Mouse (Mus musculus): ENCODE data around the gene Slc2a1. TPM values are rescaled to one million over a fixed set of nuclear protein-coding genes. Genes with fewer than 3 reads are reported as not detected.

Slc2a1 gene
- polyA plus RNA-seq, 1 experiment from 2014 or later, result 89.5 TPM

GRCm38 (mm10) chr4:119167068-119167467 is 58.6 kb downstream of the Slc2a1 start:
- no peak overlapping the region for H3K27ac ChIP-seq (replicated peaks)
- no peaks in the 10 kb centered on the region for H3K27me3 ChIP-seq
- peaks cover 5% of the 10 kb centered on the region; the same call in 1 of the 2 replicates for H3K36me3 ChIP-seq
- H3K9ac ChIP-seq (replicated peaks), result no peak overlapping the region
- 86% methylated on average over 4 of the region's 4 CpGs for WGBS
- H3K4me3 ChIP-seq, result no peak overlapping the region
- no peak overlapping the region for H3K4me2 ChIP-seq (replicated peaks)
- no peak for ATAC-seq (replicated peaks)
- peaks cover 6% of the 10 kb centered on the region; the same call in 1 of the 2 replicates for H3K4me1 ChIP-seq
- H3K9me3 ChIP-seq, result no peaks in the 10 kb centered on the region

- Histone ChIP-seq H3K9me3 (no peaks in the 10 kb centered on the region), H3K4me1 (peaks cover 10% of the 10 kb centered on the region), H3K4me2 (replicated peaks) (no peak overlapping the region), H3K27ac (replicated peaks) (no peak overlapping the region), H3K36me3 (peaks cover 5% of the 10 kb centered on the region; the same call in 1 of the 2 replicates), H3K4me3 (no peak overlapping the region), H3K27me3 (no peaks in the 10 kb centered on the region), H3K9ac (replicated peaks) (no peak overlapping the region)
- ATAC-seq (replicated peaks), result peak; percentile 31; the same call in 1 of the 2 replicates
- WGBS, result 2% methylated on average over 4 of the region's 4 CpGs
Measured at GRCm38 (mm10) chr4:119167663-119168062, 59.2 kb downstream of the Slc2a1 start.

DNA sequence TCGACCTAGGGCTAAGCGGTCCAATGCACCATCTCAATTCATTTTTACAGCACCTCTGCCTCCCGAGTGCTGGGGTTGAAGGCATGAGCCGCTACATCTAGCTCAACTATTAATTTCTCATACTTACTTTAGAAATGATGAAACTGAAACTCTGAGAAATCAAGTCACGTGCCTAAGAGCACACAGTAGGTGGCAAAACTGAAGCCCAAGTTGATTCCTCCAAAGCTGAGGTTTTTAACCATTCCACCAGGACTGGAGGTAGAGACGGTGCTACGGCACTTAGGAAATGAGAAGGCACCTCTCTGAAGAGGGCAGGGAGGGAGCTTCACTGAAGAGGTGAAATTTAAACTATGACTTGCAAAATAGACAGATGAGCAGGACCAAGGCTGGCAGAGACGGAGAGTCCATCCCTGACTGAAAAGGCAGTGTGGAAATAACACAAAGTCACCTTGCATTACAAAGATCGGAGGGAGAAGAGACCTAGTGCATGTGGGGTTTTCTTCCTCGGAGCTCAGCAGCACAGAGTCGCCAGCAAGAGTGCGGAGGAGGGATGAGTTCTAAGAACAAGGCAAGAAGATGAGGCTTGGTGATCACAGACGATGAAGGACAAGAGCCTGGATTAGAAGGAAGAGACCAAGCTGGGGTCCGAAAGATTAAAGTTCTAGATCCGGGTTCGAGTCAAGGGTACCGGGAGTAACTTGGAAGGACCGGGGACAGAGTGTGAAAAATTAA is 64.6 kb downstream of the Slc2a1 start:
- no peak for ATAC-seq (replicated peaks)
- H3K27ac ChIP-seq (replicated peaks), result no peak overlapping the region
- peaks cover 20% of the 10 kb centered on the region for H3K4me1 ChIP-seq
- WGBS, result 42% methylated on average over 18 of the region's 18 CpGs
- peak overlapping the region; percentile 81 for H3K9ac ChIP-seq (replicated peaks)
- peak overlapping the region; percentile 71 for H3K4me3 ChIP-seq
- no peaks in the 10 kb centered on the region for H3K27me3 ChIP-seq
- H3K4me2 ChIP-seq (replicated peaks), result peak overlapping the region; percentile 66
- H3K9me3 ChIP-seq, result no peaks in the 10 kb centered on the region
- H3K36me3 ChIP-seq, result peaks cover 5% of the 10 kb centered on the region; the same call in 1 of the 2 replicates

- Histone ChIP-seq H3K4me1 (peaks cover 20% of the 10 kb centered on the region), H3K4me2 (replicated peaks) (peak within 1 kb of the TSS; percentile 66), H3K27ac (replicated peaks) (peak within 1 kb of the TSS; percentile 29), H3K27me3 (no peaks in the 10 kb centered on the region), H3K4me3 (peak within 1 kb of the TSS; percentile 71), H3K36me3 (0 out of 2 replicates have a peak, but pooled peaks cover 3% of the 10 kb centered on the region), H3K9ac (replicated peaks) (peak within 1 kb of the TSS; percentile 81), H3K9me3 (no peaks in the 10 kb centered on the region)
- peak; percentile 100 for ATAC-seq (replicated peaks)
- WGBS, result under 1% methylated on average over 40 of the region's 40 CpGs
Measured at GRCm38 (mm10) chr4:119173851-119174453, 65.4 kb downstream of the Slc2a1 start, which contains the start of gene Zfp691. Zfp691 (minus strand) TSS chr4:119174195.

DNA sequence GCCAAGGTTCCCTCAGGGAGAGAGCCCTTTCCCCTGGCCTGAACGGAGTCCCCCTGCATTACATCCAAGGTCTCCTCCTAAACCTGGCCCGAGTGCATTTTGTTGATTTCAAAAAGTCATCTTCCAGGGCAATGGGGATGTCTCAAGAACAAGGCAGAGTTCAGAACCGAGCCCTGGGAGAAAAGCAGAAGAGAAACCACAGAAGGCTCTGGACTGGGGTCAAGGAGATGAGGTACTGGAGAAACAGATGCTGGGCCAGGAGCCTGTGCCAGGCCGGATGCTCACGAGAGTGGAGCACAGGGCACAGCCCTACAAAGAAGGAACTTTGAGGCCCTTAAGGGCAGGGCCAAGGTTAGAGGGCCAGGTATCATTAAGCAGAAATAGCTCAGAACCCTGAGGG is 69.2 kb downstream of the Slc2a1 start:
- Histone ChIP-seq H3K27ac (replicated peaks) (no peak overlapping the region), H3K27me3 (no peaks in the 10 kb centered on the region), H3K4me3 (no peak overlapping the region), H3K9me3 (no peaks in the 10 kb centered on the region), H3K36me3 (no peaks in the 10 kb centered on the region), H3K4me2 (replicated peaks) (no peak overlapping the region), H3K4me1 (peaks cover 9% of the 10 kb centered on the region), H3K9ac (replicated peaks) (no peak overlapping the region)
- WGBS, result 80% methylated on average over 5 of the region's 5 CpGs
- ATAC-seq (replicated peaks), result no peak

DNA sequence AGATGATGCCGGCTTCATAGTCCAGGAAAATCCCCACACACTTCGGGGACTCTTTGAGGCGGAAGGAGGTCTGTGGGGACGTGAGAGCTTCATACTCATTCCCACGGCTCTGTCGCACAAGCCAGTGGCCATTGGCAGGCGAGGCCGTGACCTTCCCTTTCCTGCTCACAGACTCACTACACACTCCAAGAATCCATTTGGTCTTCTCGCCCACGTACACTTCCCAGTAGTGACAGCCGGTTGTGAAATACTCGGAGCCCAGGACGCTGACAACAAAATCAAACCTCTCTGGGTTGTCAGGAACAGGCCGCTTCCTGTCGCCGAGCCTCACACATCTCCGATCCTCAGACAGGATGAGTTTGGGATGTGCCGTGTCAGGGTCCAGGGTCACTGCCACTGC is 69.8 kb downstream of the Slc2a1 start:
- Histone ChIP-seq H3K4me1 (peaks cover 3% of the 10 kb centered on the region), H3K4me3 (no peak overlapping the region), H3K27me3 (no peaks in the 10 kb centered on the region), H3K4me2 (replicated peaks) (no peak overlapping the region), H3K36me3 (no peaks in the 10 kb centered on the region), H3K27ac (replicated peaks) (no peak overlapping the region), H3K9ac (replicated peaks) (no peak overlapping the region), H3K9me3 (no peaks in the 10 kb centered on the region)
- WGBS, result 82% methylated on average over 18 of the region's 18 CpGs
- no peak for ATAC-seq (replicated peaks)

DNA sequence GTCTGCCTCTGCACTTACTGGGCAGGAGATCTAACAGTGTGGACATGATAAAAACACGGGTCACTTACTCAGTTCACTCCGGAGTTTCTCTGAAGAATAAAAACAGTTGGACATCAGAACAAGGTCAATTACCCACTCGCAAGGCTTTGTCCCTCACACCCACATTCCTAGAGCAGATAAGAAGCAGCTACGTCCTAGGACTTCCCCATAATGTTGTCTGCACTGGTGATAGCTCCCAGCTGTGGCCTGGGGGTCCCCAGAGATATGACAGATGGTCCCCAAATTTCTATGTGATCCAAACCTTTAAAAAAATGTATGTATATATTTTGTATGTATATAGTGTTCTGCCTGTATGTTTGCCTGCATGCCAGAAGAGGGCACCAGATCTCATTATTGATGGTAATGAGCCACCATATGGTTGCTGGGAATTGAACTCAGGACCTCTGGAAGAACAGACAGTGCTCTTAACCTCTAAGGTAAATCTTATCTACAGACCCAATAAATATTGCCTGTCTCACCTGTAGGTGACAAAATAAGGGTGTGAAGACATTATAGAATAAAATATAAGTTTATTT is 71.7 kb downstream of the Slc2a1 start:
- Histone ChIP-seq H3K4me3 (no peak overlapping the region), H3K9ac (replicated peaks) (no peak overlapping the region), H3K4me1 (no peaks in the 10 kb centered on the region), H3K27ac (replicated peaks) (no peak overlapping the region), H3K9me3 (no peaks in the 10 kb centered on the region), H3K4me2 (replicated peaks) (no peak overlapping the region), H3K27me3 (no peaks in the 10 kb centered on the region), H3K36me3 (no peaks in the 10 kb centered on the region)
- ATAC-seq (replicated peaks), result no peak
- WGBS, result 59% methylated on average over 4 of the region's 4 CpGs

- Histone ChIP-seq H3K9ac (replicated peaks) (no peak overlapping the region), H3K27me3 (no peaks in the 10 kb centered on the region; the same call in 1 of the 2 replicates), H3K36me3 (no peaks in the 10 kb centered on the region), H3K4me1 (no peaks in the 10 kb centered on the region), H3K9me3 (no peaks in the 10 kb centered on the region), H3K4me2 (replicated peaks) (no peak overlapping the region), H3K27ac (replicated peaks) (no peak overlapping the region), H3K4me3 (no peak overlapping the region)
- ATAC-seq (replicated peaks), result no peak
- 92% methylated on average over 9 of the region's 9 CpGs for WGBS
Measured at GRCm38 (mm10) chr4:119181456-119181855, 72.9 kb downstream of the Slc2a1 start.

DNA sequence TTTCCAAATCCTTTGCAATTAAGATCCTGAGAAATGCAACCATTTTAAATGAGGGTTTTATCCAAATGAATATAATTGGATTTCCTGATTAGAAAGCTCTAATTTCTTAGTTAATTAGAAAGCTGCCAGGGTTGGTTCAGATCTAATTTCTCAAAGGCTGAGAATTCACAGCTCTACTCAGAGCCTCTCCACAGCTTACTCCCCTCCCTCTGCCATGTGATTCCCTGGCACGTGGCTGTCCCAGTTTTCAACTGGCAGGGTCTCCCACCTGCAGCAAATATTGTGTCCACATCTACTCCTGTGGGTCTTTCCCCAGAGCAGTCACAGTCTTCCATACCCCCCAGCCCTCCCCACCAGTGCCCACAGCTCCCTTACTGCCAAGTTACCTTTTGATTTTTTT is 75.0 kb downstream of the Slc2a1 start:
- Histone ChIP-seq H3K36me3 (no peaks in the 10 kb centered on the region), H3K4me2 (replicated peaks) (no peak overlapping the region), H3K4me1 (no peaks in the 10 kb centered on the region), H3K9me3 (no peaks in the 10 kb centered on the region), H3K9ac (replicated peaks) (no peak overlapping the region), H3K27ac (replicated peaks) (no peak overlapping the region), H3K27me3 (no peaks in the 10 kb centered on the region; the same call in 1 of the 2 replicates), H3K4me3 (no peak overlapping the region)
- ATAC-seq (replicated peaks), result no peak
- 17% methylated on average over 1 of the region's 1 CpGs for WGBS

GRCm38 (mm10) chr4:119185771-119186170 is 77.3 kb downstream of the Slc2a1 start:
- no peaks in the 10 kb centered on the region for H3K4me1 ChIP-seq
- 81% methylated on average over 4 of the region's 4 CpGs for WGBS
- H3K9me3 ChIP-seq, result no peaks in the 10 kb centered on the region
- H3K36me3 ChIP-seq, result no peaks in the 10 kb centered on the region
- no peak overlapping the region for H3K4me3 ChIP-seq
- no peak overlapping the region for H3K9ac ChIP-seq (replicated peaks)
- no peaks in the 10 kb centered on the region; the same call in 1 of the 2 replicates for H3K27me3 ChIP-seq
- H3K27ac ChIP-seq (replicated peaks), result no peak overlapping the region
- ATAC-seq (replicated peaks), result no peak
- H3K4me2 ChIP-seq (replicated peaks), result no peak overlapping the region
